Mouse (Mus musculus) kidney, adult 2 months (tissue): Measurements from ENCODE around the gene Ripply3. TPM values are rescaled to one million over a fixed set of nuclear protein-coding genes. Genes with fewer than 3 reads are reported as not detected.

Experiments used
- DNase-seq: peaks from one replicate; pipeline ENCODE4 v3.0.0; 2021
- H3K27ac ChIP-seq: fragments of 200-500 bp; 2 replicates; pipeline ENCODE4 v1.5.1; 2012; ENCODE audit warnings: low read depth, low read length, control low read depth, inconsistent platforms; ENCODE audit not compliant: insufficient read depth
- H3K27me3 ChIP-seq: fragments of 200-500 bp; replicated peaks from 2 replicates; pipeline ENCODE4 v1.6.1; 2012; ENCODE audit warnings: mild to moderate bottlenecking, moderate library complexity, low read length, inconsistent platforms; ENCODE audit not compliant: control insufficient read depth, insufficient read depth
- H3K36me3 ChIP-seq: fragments of 200-500 bp; 2 replicates; pipeline ENCODE4 v1.6.1; 2012; ENCODE audit warnings: mild to moderate bottlenecking, moderate library complexity, low read length, inconsistent platforms; ENCODE audit not compliant: control insufficient read depth, insufficient read depth
- H3K4me1 ChIP-seq: fragments of 200-500 bp; 2 replicates; pipeline ENCODE4 v1.6.1; 2011; ENCODE audit warnings: low read length; ENCODE audit not compliant: control insufficient read depth, insufficient read depth
- H3K4me3 ChIP-seq: fragments of 200-500 bp; 2 replicates; pipeline ENCODE4 v1.5.1; 2011; ENCODE audit warnings: mild to moderate bottlenecking, low read depth, low read length, control low read depth; ENCODE audit not compliant: insufficient read depth
- CTCF ChIP-seq: fragments of 200-500 bp; conservative IDR thresholded peaks from 2 replicates; pipeline ENCODE4 v1.5.1; 2011; ENCODE audit warnings: low read depth, mild to moderate bottlenecking, control low read depth, low read length, moderate library complexity, mixed read lengths; ENCODE audit not compliant: insufficient read depth, insufficient read length
- POLR2A ChIP-seq: fragments of 200-500 bp; IDR thresholded peaks from one replicate; pipeline ENCODE4 v1.6.1; 2011; ENCODE audit warnings: low read depth, low read length, control low read depth
- WGBS: fragments of 180-500 bp; shearing (Covaris S2); methylation state at CpG from one replicate; pipeline ENCODE4 v1.1.7; 2018; 5-methylcytosine and 5-hydroxymethylcytosine counted together
- polyA plus RNA-seq: library from polyadenylated mRNA; depleted of rRNA; stranded (reverse); fragments of >200 nt; gene quantifications from 2 replicates; pipeline ENCODE4 v1.2.3, GENCODE M21; 2012

The Ripply3 gene
- polyA plus RNA-seq, 1 experiment: 5.3 TPM

- peaks cover 2% of the 10 kb centered on the region; the same call in 1 of the 2 replicates for H3K4me1 ChIP-seq
- H3K36me3 ChIP-seq: no peaks in the 10 kb centered on the region
- 27% methylated on average over 6 of the region's 6 CpGs for WGBS
- no peak overlapping the region for H3K27ac ChIP-seq
- H3K27me3 ChIP-seq: no peaks in the 10 kb centered on the region
- no peak for TF ChIP-seq CTCF
- TF ChIP-seq POLR2A: no peak
- DNase-seq: no peak
- no peak overlapping the region for H3K4me3 ChIP-seq
Measured at GRCm38 (mm10) chr16:94307942-94308341, 20.3 kb upstream of the Ripply3 start.

- DNase-seq: no peak
- no peak overlapping the region for H3K27ac ChIP-seq
Measured at GRCm38 (mm10) chr16:94309025-94309424, 19.2 kb upstream of the Ripply3 start.

GRCm38 (mm10) chr16:94311416-94311815, 16.8 kb upstream of the Ripply3 start:
- Histone ChIP-seq H3K27ac (no peak overlapping the region), H3K4me1 (0 out of 2 replicates have a peak, but pooled peaks cover 2% of the 10 kb centered on the region), H3K4me3 (no peak overlapping the region), H3K27me3 (no peaks in the 10 kb centered on the region), H3K36me3 (no peaks in the 10 kb centered on the region)
- no peak for DNase-seq
- WGBS: 64% methylated on average over 1 of the region's 1 CpGs
- no peak for TF ChIP-seq POLR2A
- TF ChIP-seq CTCF: no peak

More at GRCm38 (mm10) chr16:94309025-94309424, 19.2 kb upstream of the Ripply3 start:
- TF ChIP-seq POLR2A: no peak
- no peak for TF ChIP-seq CTCF
- no peaks in the 10 kb centered on the region for H3K36me3 ChIP-seq
- H3K4me3 ChIP-seq: no peak overlapping the region
- 91% methylated on average over 4 of the region's 4 CpGs for WGBS
- no peaks in the 10 kb centered on the region for H3K27me3 ChIP-seq
- 0 out of 2 replicates have a peak, but pooled peaks cover 2% of the 10 kb centered on the region for H3K4me1 ChIP-seq

GRCm38 (mm10) chr16:94311931-94312330, 16.3 kb upstream of the Ripply3 start:
- Histone ChIP-seq H3K4me1 (0 out of 2 replicates have a peak, but pooled peaks cover 2% of the 10 kb centered on the region), H3K27ac (no peak overlapping the region), H3K27me3 (no peaks in the 10 kb centered on the region), H3K4me3 (no peak overlapping the region), H3K36me3 (no peaks in the 10 kb centered on the region)
- WGBS: 65% methylated on average over 4 of the region's 4 CpGs
- no peak for DNase-seq
- no peak for TF ChIP-seq CTCF
- no peak for TF ChIP-seq POLR2A

- H3K36me3 ChIP-seq: no peaks in the 10 kb centered on the region
- no peaks in the 10 kb centered on the region for H3K27me3 ChIP-seq
- 0 out of 2 replicates have a peak, but pooled peaks cover 2% of the 10 kb centered on the region for H3K4me1 ChIP-seq
- under 1% methylated on average over 20 of the region's 20 CpGs for WGBS
- peak overlapping the region; percentile 89 for H3K4me3 ChIP-seq
- H3K27ac ChIP-seq: peak overlapping the region; percentile 99
- DNase-seq: peak; percentile 87
- TF ChIP-seq POLR2A (peak; percentile 24), CTCF (peak; percentile 37)
Measured at GRCm38 (mm10) chr16:94312663-94313228, 15.5 kb upstream of the Ripply3 start.

GRCm38 (mm10) chr16:94313229-94314030, 14.8 kb upstream of the Ripply3 start, which contains the start of gene Hlcs:
Gene Hlcs (minus strand): TSS chr16:94313571.
- peak; percentile 79 for TF ChIP-seq CTCF
- TF ChIP-seq POLR2A: peak; percentile 34
- Histone ChIP-seq H3K4me1 (0 out of 2 replicates have a peak, but pooled peaks cover 2% of the 10 kb centered on the region), H3K27me3 (no peaks in the 10 kb centered on the region), H3K4me3 (peak within 1 kb of the TSS; percentile 89), H3K27ac (peak within 1 kb of the TSS; percentile 99), H3K36me3 (no peaks in the 10 kb centered on the region)
- peak; percentile 98 for DNase-seq
- under 1% methylated on average over 64 of the region's 64 CpGs for WGBS

- Histone ChIP-seq H3K27me3 (no peaks in the 10 kb centered on the region), H3K27ac (no peak overlapping the region), H3K4me1 (0 out of 2 replicates have a peak, but pooled peaks cover 2% of the 10 kb centered on the region), H3K4me3 (no peak overlapping the region), H3K36me3 (no peaks in the 10 kb centered on the region)
- WGBS: 96% methylated on average over 5 of the region's 5 CpGs
- DNase-seq: no peak
- TF ChIP-seq CTCF (no peak), POLR2A (no peak)
Measured at GRCm38 (mm10) chr16:94314626-94315025, 13.6 kb upstream of the Ripply3 start.
